Mouse (Mus musculus): ENCODE data around the gene Hist1h2bb. TPM values are rescaled to one million over a fixed set of nuclear protein-coding genes. Genes with fewer than 3 reads are reported as not detected.

Gene Hist1h2bb
- total RNA-seq, 2 experiments from 2014 or later = 19.6 to 29.4 TPM

- DNase-seq (ENCODE audit: low spot score in 2 of 2) = no peak
Observed at GRCm38 (mm10) chr13:23747892-23748288, 1.4 kb downstream of the Hist1h2bb start.

- no peak for DNase-seq (ENCODE audit: low spot score in 2 of 2)
Observed at GRCm38 (mm10) chr13:23749563-23750121, 3.1 kb downstream of the Hist1h2bb start.

GRCm38 (mm10) chr13:23750839-23751477 lies 4.4 kb downstream of the Hist1h2bb start, which contains the start of gene Hist1h2ab:
Hist1h2ab (plus strand) TSS chr13:23751126.
- DNase-seq (ENCODE audit: low spot score in 2 of 2) = peak; percentile 41 to 73

- DNase-seq (ENCODE audit: low spot score in 2 of 2) = no peak
Observed at GRCm38 (mm10) chr13:23751478-23751956, 5.0 kb downstream of the Hist1h2bb start.

GRCm38 (mm10) chr13:23752067-23752741 lies 5.7 kb downstream of the Hist1h2bb start, which contains the start of gene Hist1h3b:
Hist1h3b (plus strand) TSS chr13:23752267.
- DNase-seq (ENCODE audit: low spot score in 2 of 2) = peak; percentile 87 to 94

GRCm38 (mm10) chr13:23752742-23753172 lies 6.2 kb downstream of the Hist1h2bb start:
- no peak for DNase-seq (ENCODE audit: low spot score in 2 of 2)

GRCm38 (mm10) chr13:23753314-23754078 lies 7.0 kb downstream of the Hist1h2bb start:
- no peak for DNase-seq (ENCODE audit: low spot score in 2 of 2)

- DNase-seq (ENCODE audit: low spot score in 2 of 2) = no peak
Observed at GRCm38 (mm10) chr13:23755000-23755399, 8.5 kb downstream of the Hist1h2bb start.

GRCm38 (mm10) chr13:23756790-23757189 lies 10.3 kb downstream of the Hist1h2bb start, which contains the start of gene Hist1h4b:
Hist1h4b (plus strand) TSS chr13:23757013.
- DNase-seq (ENCODE audit: low spot score in 2 of 2) = peak; percentile 72 to 92

GRCm38 (mm10) chr13:23757211-23757773 lies 10.8 kb downstream of the Hist1h2bb start:
- no peak for DNase-seq (ENCODE audit: low spot score in 2 of 2)

- no peak for DNase-seq (ENCODE audit: low spot score in 2 of 2)
Observed at GRCm38 (mm10) chr13:23757921-23758320, 11.4 kb downstream of the Hist1h2bb start.

- DNase-seq (ENCODE audit: low spot score in 2 of 2) = no peak
Observed at GRCm38 (mm10) chr13:23759251-23759771, 12.8 kb downstream of the Hist1h2bb start.

- no peak for DNase-seq (ENCODE audit: low spot score in 2 of 2)
Observed at GRCm38 (mm10) chr13:23759916-23760239, 13.3 kb downstream of the Hist1h2bb start.

- no peak for DNase-seq (ENCODE audit: low spot score in 2 of 2)
Observed at GRCm38 (mm10) chr13:23760240-23760971, 13.9 kb downstream of the Hist1h2bb start.

GRCm38 (mm10) chr13:23760972-23761864 lies 14.7 kb downstream of the Hist1h2bb start, which contains the start of gene Hist1h4a:
Hist1h4a (minus strand) TSS chr13:23761230.
- peak; percentile 98 to 99 for DNase-seq (ENCODE audit: low spot score in 2 of 2)

- DNase-seq (ENCODE audit: low spot score in 2 of 2) = peak; percentile 52 to 86
Observed at GRCm38 (mm10) chr13:23761871-23762821, 15.6 kb downstream of the Hist1h2bb start, which contains the start of gene Hist1h3a. Hist1h3a (minus strand) TSS chr13:23762386.

- no peak for DNase-seq (ENCODE audit: low spot score in 2 of 2)
Observed at GRCm38 (mm10) chr13:23763242-23763585, 16.7 kb downstream of the Hist1h2bb start.
